Mouse (Mus musculus) layer of hippocampus, adult 18-20 months (tissue): ENCODE measurements around the gene Fam13c. TPM values are rescaled to one million over a fixed set of nuclear protein-coding genes. Genes with fewer than 3 reads are reported as not detected.
A peak's percentile ranks its signal among the peaks of the same experiment; 100 is the strongest.
"Not testable (repeated sequence)": the region's sequence is repeated elsewhere in the genome, so short reads cannot be mapped to it uniquely, and the experiment has no call there.

ENCODE experiments used
- DNase-seq, 2 experiments: peaks; one replicate each; pipeline ENCODE4 v3.0.0; 2022; ENCODE audit warnings: low spot score in 2 of 2
- long read RNA-seq: library from polyadenylated mRNA; stranded (forward); transcript quantifications from one replicate; pipeline ENCODE4 v2.0.0, GENCODE M21; 2021
- total RNA-seq, 2 experiments: library from RNA; stranded (reverse); gene quantifications; 2 replicates each; pipeline ENCODE4 v1.2.3; 2021

The Fam13c gene
- 10 to 100 TPM; 80.4 to 86.2 TPM for total RNA-seq
- long read RNA-seq, full-length matches to known transcripts, result 66 of 123 reads
- long read RNA-seq, partial matches to known transcripts, result 15 of 123 reads
- long read RNA-seq, other reads (novel, unspliced or antisense), result 42 of 123 reads

GRCm38 (mm10) chr10:70439676-70440521 is at the start of gene Fam13c:
Gene Fam13c (plus strand): TSS chr10:70440481.
- peak in 1 of 2 experiments; percentile 63 for DNase-seq

GRCm38 (mm10) chr10:70395900-70396299 is 44.4 kb upstream of the Fam13c start:
- DNase-seq, result peak in 1 of 2 experiments; percentile 82

GRCm38 (mm10) chr10:70398224-70398623 is 42.1 kb upstream of the Fam13c start:
- DNase-seq, result peak; percentile 54 to 70

GRCm38 (mm10) chr10:70402006-70402405 is 38.3 kb upstream of the Fam13c start:
- no peak for DNase-seq

- DNase-seq, result no peak
These were observed 37.6 kb upstream of the Fam13c start for GRCm38 (mm10) chr10:70402711-70403110.

GRCm38 (mm10) chr10:70417811-70418486 is 22.3 kb upstream of the Fam13c start:
- peak in 1 of 2 experiments; percentile 70 for DNase-seq

GRCm38 (mm10) chr10:70419282-70420264 is 20.7 kb upstream of the Fam13c start:
- no peak for DNase-seq

GRCm38 (mm10) chr10:70426373-70426772 is 13.9 kb upstream of the Fam13c start:
- DNase-seq, result no peak

- peak; percentile 63 to 83 for DNase-seq
These were observed 12.1 kb upstream of the Fam13c start for GRCm38 (mm10) chr10:70428121-70428662.

GRCm38 (mm10) chr10:70429341-70429740 is 10.9 kb upstream of the Fam13c start:
- no peak for DNase-seq

GRCm38 (mm10) chr10:70433334-70433733 is 6.9 kb upstream of the Fam13c start:
- no peak for DNase-seq

- not testable (repeated sequence) for DNase-seq
These were observed 6.5 kb upstream of the Fam13c start for GRCm38 (mm10) chr10:70433736-70434135.

GRCm38 (mm10) chr10:70436656-70437055 is 3.6 kb upstream of the Fam13c start:
- no peak for DNase-seq

GRCm38 (mm10) chr10:70437289-70437688 is 3.0 kb upstream of the Fam13c start:
- no peak for DNase-seq

- peak; percentile 77 to 82 for DNase-seq
These were observed 569 bp downstream of the Fam13c start for GRCm38 (mm10) chr10:70440639-70441461.

- DNase-seq, result no peak
These were observed 1.9 kb downstream of the Fam13c start for GRCm38 (mm10) chr10:70442156-70442555.

- no peak for DNase-seq
These were observed 2.3 kb downstream of the Fam13c start for GRCm38 (mm10) chr10:70442623-70443022.

- DNase-seq, result no peak
These were observed 7.5 kb downstream of the Fam13c start for GRCm38 (mm10) chr10:70447787-70448186.

- DNase-seq, result no peak
These were observed 8.9 kb downstream of the Fam13c start for GRCm38 (mm10) chr10:70449206-70449605.

- DNase-seq, result peak in 1 of 2 experiments; percentile 44
These were observed 15.6 kb downstream of the Fam13c start for GRCm38 (mm10) chr10:70455886-70456305.
